Mouse (Mus musculus): Measurements from ENCODE around the gene Asf1b. TPM values are rescaled to one million over a fixed set of nuclear protein-coding genes. Genes with fewer than 3 reads are reported as not detected.
A peak's percentile ranks its signal among the peaks of the same experiment; 100 is the strongest.
"Not testable (repeated sequence)": the region's sequence is repeated elsewhere in the genome, so short reads cannot be mapped to it uniquely, and the experiment has no call there.

Gene Asf1b
- total RNA-seq, 2 experiments from 2014 or later = 3.4 to 4.5 TPM

- peak; percentile 64 to 71 for DNase-seq
Observed at GRCm38 (mm10) chr8:83964015-83964765, 8.9 kb downstream of the Asf1b start.

- DNase-seq = no peak
Observed at GRCm38 (mm10) chr8:83967701-83968100, 12.4 kb downstream of the Asf1b start.

GRCm38 (mm10) chr8:83971121-83971520 lies 15.8 kb downstream of the Asf1b start:
- peak in 1 of 2 experiments; percentile 19 for DNase-seq

GRCm38 (mm10) chr8:83971661-83972060 lies 16.4 kb downstream of the Asf1b start:
- no peak for DNase-seq

- peak; percentile 99 for DNase-seq
Observed at GRCm38 (mm10) chr8:83972150-83973120, 17.1 kb downstream of the Asf1b start, which contains the start of gene Prkaca. TSS of gene Prkaca (plus strand) at chr8:83972993.

- DNase-seq = peak in 1 of 2 experiments; percentile 23
Observed at GRCm38 (mm10) chr8:83973161-83974031, 18.1 kb downstream of the Asf1b start.

- DNase-seq = peak in 1 of 2 experiments; percentile 12
Observed at GRCm38 (mm10) chr8:83974521-83974920, 19.2 kb downstream of the Asf1b start.

- DNase-seq = peak; percentile 36 to 46
Observed at GRCm38 (mm10) chr8:83976101-83976630, 20.9 kb downstream of the Asf1b start.

GRCm38 (mm10) chr8:83976779-83977350 lies 21.6 kb downstream of the Asf1b start:
- DNase-seq = peak in 1 of 2 experiments; percentile 32

GRCm38 (mm10) chr8:83977646-83978045 lies 22.3 kb downstream of the Asf1b start:
- peak; percentile 55 to 74 for DNase-seq

- DNase-seq = no peak
Observed at GRCm38 (mm10) chr8:83978200-83978599, 22.9 kb downstream of the Asf1b start.

- DNase-seq = no peak
Observed at GRCm38 (mm10) chr8:83980250-83980649, 24.9 kb downstream of the Asf1b start.

- peak in 1 of 2 experiments; percentile 69 for DNase-seq
Observed at GRCm38 (mm10) chr8:83980845-83981244, 25.5 kb downstream of the Asf1b start.

GRCm38 (mm10) chr8:83981533-83981932 lies 26.2 kb downstream of the Asf1b start:
- no peak for DNase-seq

GRCm38 (mm10) chr8:83982449-83982848 lies 27.1 kb downstream of the Asf1b start:
- no peak for DNase-seq

GRCm38 (mm10) chr8:83983222-83983621 lies 27.9 kb downstream of the Asf1b start:
- not testable (repeated sequence) for DNase-seq

GRCm38 (mm10) chr8:83989243-83989642 lies 33.9 kb downstream of the Asf1b start:
- no peak for DNase-seq

GRCm38 (mm10) chr8:83990170-83990569 lies 34.9 kb downstream of the Asf1b start:
- no peak for DNase-seq

- no peak for DNase-seq
Observed at GRCm38 (mm10) chr8:83992488-83992887, 37.2 kb downstream of the Asf1b start.

- DNase-seq = no peak
Observed at GRCm38 (mm10) chr8:83994030-83994429, 38.7 kb downstream of the Asf1b start.

- DNase-seq = no peak
Observed at GRCm38 (mm10) chr8:83995973-83996372, 40.7 kb downstream of the Asf1b start.

Measured in adrenal gland, postnatal 36 days (tissue).